33 mouse cellular contexts compared by ENCODE assay signal in the genomic region with DNA sequence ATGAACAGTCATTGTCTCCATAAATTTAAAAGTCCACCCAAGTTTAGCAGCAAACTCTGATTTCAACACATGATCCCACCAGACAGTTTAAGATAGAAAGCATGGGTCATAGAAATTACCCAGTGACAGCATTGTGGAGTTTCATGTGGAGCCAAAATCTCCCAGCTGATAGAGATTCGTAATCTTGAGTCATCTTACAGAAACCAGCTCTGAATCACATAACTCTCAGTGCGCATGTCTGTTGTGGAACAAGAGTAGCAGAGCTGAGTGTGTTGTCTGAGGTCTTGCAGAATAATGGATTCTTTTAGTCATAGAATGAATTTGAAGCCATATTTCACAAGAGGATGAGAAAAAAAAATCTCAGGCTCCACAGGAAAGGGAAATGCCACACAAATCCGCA. TPM values are rescaled to one million over a fixed set of nuclear protein-coding genes. Genes with fewer than 3 reads are reported as not detected.
DNase-seq lines count a peak whose midpoint lies in the region; ATAC-seq and TF ChIP-seq lines count a peak whose summit lies in the region.
"Had no signal": no experiment of that assay in that cellular context is flagged by ENCODE, and none has a peak within 500 bp of the region (broad histone marks: within the 10 kb centered on the region; RNA-seq: fewer than 3 reads in every experiment).

No protein-coding gene starts in this region.

- intact Hi-C loops in heart, postnatal 25 days (cut with DNase I) = no loop called here

- H3K27me3 ChIP-seq in thymus, adult 2 months (ENCODE audit: control insufficient read depth, insufficient read depth, low read length) = no peaks in the 10 kb centered on the region
- H3K27me3 ChIP-seq: embryonic facial prominence, embryonic 12.5 days; hindbrain, embryonic 15.5 days; limb, embryonic 12.5 days; neural tube, embryonic 12.5 days had no signal

- peak; percentile 14 to 15 for DNase-seq in layer of hippocampus, adult 2 months (ENCODE audit: low spot score in 2 of 2)
- DNase-seq in layer of hippocampus, postnatal 25 days (ENCODE audit: extremely low spot score in 1 of 2, low spot score in 1 of 2) = no peak
- DNase-seq in 416B (ENCODE audit: low read depth) (peak; percentile 26), adipocyte (ENCODE audit: low spot score) (peak; percentile 40)
- no peak for DNase-seq in thymus, adult 2 months
- no peak for DNase-seq in heart, postnatal 25 days (ENCODE audit: low spot score)
- DNase-seq: cerebellum, adult 11-12 months; cerebellum, postnatal 14 days; kidney, adult 2 months; lung, adult 18-20 months; retina, postnatal 1 day; right cerebral cortex, postnatal 25 days; thymus, postnatal 25 days had no signal

- H3K4me3 ChIP-seq in layer of hippocampus, adult 2 months = no peak overlapping the region
- H3K4me3 ChIP-seq in thymus, adult 2 months (ENCODE audit: control insufficient read depth, insufficient read depth, low read length) = no peak overlapping the region
- H3K4me3 ChIP-seq: embryonic facial prominence, embryonic 12.5 days; heart, embryonic 10.5 days; hindbrain, embryonic 15.5 days; limb, embryonic 12.5 days; neural tube, embryonic 12.5 days had no signal

- no peak for TF ChIP-seq CTCF in layer of hippocampus, adult 2 months (conservative IDR thresholded peaks at IDR 0.05)
- no peak for TF ChIP-seq CTCF in thymus, adult 2 months (IDR thresholded peaks at IDR 0.05; ENCODE audit: borderline replicate concordance, control insufficient read depth, extremely low read depth, insufficient read depth, low read length, poor library complexity)

- no peak for TF ChIP-seq POLR2A in thymus, adult 2 months (IDR thresholded peaks at IDR 0.05; ENCODE audit: control insufficient read depth, extremely low read depth, insufficient read depth, low read length, poor library complexity)

- H3K27ac ChIP-seq in layer of hippocampus, adult 2 months = no peak overlapping the region
- H3K27ac ChIP-seq in thymus, adult 2 months (ENCODE audit: control insufficient read depth, insufficient read depth, low read length) = no peak overlapping the region
- H3K27ac ChIP-seq: embryonic facial prominence, embryonic 12.5 days; heart, embryonic 10.5 days; hindbrain, embryonic 15.5 days; kidney, postnatal 0 days; limb, embryonic 12.5 days; neural tube, embryonic 12.5 days had no signal

- H3K4me1 ChIP-seq in thymus, adult 2 months (replicated peaks; ENCODE audit: control insufficient read depth, insufficient read depth, low read length) = 0 out of 2 replicates have a peak, but pooled peaks cover 2% of the 10 kb centered on the region
- H3K4me1 ChIP-seq: embryonic facial prominence, embryonic 12.5 days; heart, embryonic 10.5 days; hindbrain, embryonic 15.5 days; limb, embryonic 12.5 days; neural tube, embryonic 12.5 days had no signal

- ATAC-seq in megakaryocyte progenitor cell, adult 5-6 weeks (replicated peaks; ENCODE audit: poor library complexity) = peak; percentile 9; the same call in 1 of the 2 replicates
- ATAC-seq: forebrain, embryonic 16.5 days had no signal

- 89% methylated on average over 3 of the region's 3 CpGs for whole genome bisulfite sequencing in thymus, adult 2 months

- H3K36me3 ChIP-seq in thymus, adult 2 months (ENCODE audit: control insufficient read depth, insufficient read depth, low read length) = no peaks in the 10 kb centered on the region
- H3K36me3 ChIP-seq: embryonic facial prominence, embryonic 12.5 days; heart, embryonic 10.5 days; hindbrain, embryonic 15.5 days; limb, embryonic 12.5 days; neural tube, embryonic 12.5 days had no signal

RNA-seq across cellular contexts. Expression of gene Olfr432, which starts 4.0 kb away (rescaled TPM):
- total RNA-seq in layer of hippocampus, adult 2 months (2021) = not detected
- total RNA-seq in layer of hippocampus, postnatal 25 days (2021) = not detected
- not detected in 2 replicates for total RNA-seq in megakaryocyte progenitor cell, adult 5-6 weeks (2015)
- under 0.01 TPM in 1 of 2 replicates, not detected in the other for total RNA-seq in megakaryocyte progenitor cell, adult 5-6 weeks (2017)
- 0.71 TPM in 1 of 2 replicates, not detected in the other for polyA plus RNA-seq in thymus, adult 2 months (2012; rRNA removed)
- total RNA-seq in heart, postnatal 25 days (2021) = not detected
- total RNA-seq: adrenal gland, postnatal 4 days; gastrocnemius, postnatal 4 days; hematopoietic stem cell, adult 5-6 weeks; layer of hippocampus, postnatal 14 days; left cerebral cortex, postnatal 10 days had no signal
- polyA plus RNA-seq: C2C12; embryonic facial prominence, embryonic 12.5 days; forebrain, embryonic 16.5 days; heart, embryonic 10.5 days; heart, embryonic 16.5 days; hindbrain, embryonic 15.5 days; intestine, embryonic 14.5 days; kidney, adult 2 months; kidney, postnatal 0 days; large intestine, adult 2 months; limb, embryonic 12.5 days; liver, embryonic 11.5 days; neural tube, embryonic 12.5 days had no signal

RNA-seq across cellular contexts. Expression of gene Olfr433, which starts 12.5 kb away (rescaled TPM):
- not detected for total RNA-seq in layer of hippocampus, adult 2 months (2021)
- not detected for total RNA-seq in layer of hippocampus, postnatal 25 days (2021)
- total RNA-seq in megakaryocyte progenitor cell, adult 5-6 weeks (2015) = 0.27 TPM in 1 of 2 replicates, not detected in the other
- 0.12 and 0.17 TPM in 2 replicates for total RNA-seq in megakaryocyte progenitor cell, adult 5-6 weeks (2017)
- polyA plus RNA-seq in thymus, adult 2 months (2012; rRNA removed) = 0.61 and 0.89 TPM in 2 replicates
- not detected for total RNA-seq in heart, postnatal 25 days (2021)
- total RNA-seq: adrenal gland, postnatal 4 days; gastrocnemius, postnatal 4 days; hematopoietic stem cell, adult 5-6 weeks; layer of hippocampus, postnatal 14 days; left cerebral cortex, postnatal 10 days; monocyte, adult 5-6 weeks had no signal
- polyA plus RNA-seq: C2C12; forebrain, embryonic 16.5 days; heart, embryonic 16.5 days; hindbrain, embryonic 15.5 days; kidney, postnatal 0 days; limb, embryonic 12.5 days; neural tube, embryonic 12.5 days had no signal

RNA-seq across cellular contexts. Expression of gene Olfr430, which starts 13.4 kb away (rescaled TPM):
- not detected for total RNA-seq in layer of hippocampus, adult 2 months (2021)
- not detected for total RNA-seq in layer of hippocampus, postnatal 25 days (2021)
- not detected in 2 replicates for total RNA-seq in megakaryocyte progenitor cell, adult 5-6 weeks (2015)
- not detected in 2 replicates for total RNA-seq in megakaryocyte progenitor cell, adult 5-6 weeks (2017)
- polyA plus RNA-seq in thymus, adult 2 months (2012; rRNA removed) = not detected in 2 replicates
- total RNA-seq in heart, postnatal 25 days (2021) = not detected
- total RNA-seq: adrenal gland, postnatal 4 days; gastrocnemius, postnatal 4 days; hematopoietic stem cell, adult 5-6 weeks; layer of hippocampus, postnatal 14 days; left cerebral cortex, postnatal 10 days; monocyte, adult 5-6 weeks had no signal
- polyA plus RNA-seq: C2C12; forebrain, embryonic 16.5 days; heart, embryonic 10.5 days; heart, embryonic 16.5 days; hindbrain, embryonic 15.5 days; intestine, embryonic 14.5 days; kidney, adult 2 months; kidney, postnatal 0 days; large intestine, adult 2 months; limb, embryonic 12.5 days; liver, embryonic 11.5 days; neural tube, embryonic 12.5 days; spleen, adult 2 months had no signal

RNA-seq across cellular contexts. Expression of gene Ifi205, which starts 21.4 kb away (rescaled TPM):
- total RNA-seq in layer of hippocampus, adult 2 months (2021) = under 1 TPM in 1 of 2 experiments, not detected in 1; 0.29 TPM
- not detected for total RNA-seq in layer of hippocampus, postnatal 25 days (2021)
- 5.5 and 7.7 TPM in 2 replicates for total RNA-seq in megakaryocyte progenitor cell, adult 5-6 weeks (2015)
- total RNA-seq in megakaryocyte progenitor cell, adult 5-6 weeks (2017) = 1.8 and 6.5 TPM in 2 replicates
- 1.2 and 2.7 TPM in 2 replicates for polyA plus RNA-seq in thymus, adult 2 months (2012; rRNA removed)
- 1 to 10 TPM; 5.2 to 6.0 TPM for total RNA-seq in heart, postnatal 25 days (2021)
- total RNA-seq: left cerebral cortex, postnatal 10 days had no signal
- polyA plus RNA-seq: C2C12; embryonic facial prominence, embryonic 12.5 days; forebrain, embryonic 16.5 days; hindbrain, embryonic 15.5 days; neural tube, embryonic 12.5 days had no signal

RNA-seq across cellular contexts. Expression of gene Olfr429, which starts 31.1 kb away (rescaled TPM):
- not detected for total RNA-seq in layer of hippocampus, adult 2 months (2021)
- total RNA-seq in layer of hippocampus, postnatal 25 days (2021) = not detected
- total RNA-seq in megakaryocyte progenitor cell, adult 5-6 weeks (2015) = not detected in 2 replicates
- not detected in 2 replicates for total RNA-seq in megakaryocyte progenitor cell, adult 5-6 weeks (2017)
- polyA plus RNA-seq in thymus, adult 2 months (2012; rRNA removed) = not detected in 2 replicates
- total RNA-seq in heart, postnatal 25 days (2021) = not detected
- total RNA-seq: adrenal gland, postnatal 4 days; gastrocnemius, postnatal 4 days; hematopoietic stem cell, adult 5-6 weeks; layer of hippocampus, postnatal 14 days; left cerebral cortex, postnatal 10 days; monocyte, adult 5-6 weeks had no signal
- polyA plus RNA-seq: C2C12; embryonic facial prominence, embryonic 12.5 days; forebrain, embryonic 16.5 days; heart, embryonic 10.5 days; heart, embryonic 16.5 days; hindbrain, embryonic 15.5 days; intestine, embryonic 14.5 days; kidney, adult 2 months; kidney, postnatal 0 days; large intestine, adult 2 months; limb, embryonic 12.5 days; liver, embryonic 11.5 days; neural tube, embryonic 12.5 days; spleen, adult 2 months had no signal

Comparison
In these comparisons a context has a peak if more than half of its experiments do, and no peak if none do; other contexts are left out.
1. DNase-seq: peak in layer of hippocampus, adult 2 months (2 of 2), 416B (single experiment) and adipocyte (single experiment); none in layer of hippocampus, postnatal 25 days (0 of 2), thymus, adult 2 months (single experiment) and heart, postnatal 25 days (single experiment).